Mouse (Mus musculus) lung, postnatal 36 days (tissue): ENCODE data around the gene H2-DMa.
A peak's percentile ranks its signal among the peaks of the same experiment; 100 is the strongest.
"Not testable (repeated sequence)": the region's sequence is repeated elsewhere in the genome, so short reads cannot be mapped to it uniquely, and the experiment has no call there.

Experiments used
- DNase-seq: peaks from one replicate; pipeline ENCODE4 v3.0.0; 2022; ENCODE audit warnings: mixed read lengths

Gene H2-DMa

DNA sequence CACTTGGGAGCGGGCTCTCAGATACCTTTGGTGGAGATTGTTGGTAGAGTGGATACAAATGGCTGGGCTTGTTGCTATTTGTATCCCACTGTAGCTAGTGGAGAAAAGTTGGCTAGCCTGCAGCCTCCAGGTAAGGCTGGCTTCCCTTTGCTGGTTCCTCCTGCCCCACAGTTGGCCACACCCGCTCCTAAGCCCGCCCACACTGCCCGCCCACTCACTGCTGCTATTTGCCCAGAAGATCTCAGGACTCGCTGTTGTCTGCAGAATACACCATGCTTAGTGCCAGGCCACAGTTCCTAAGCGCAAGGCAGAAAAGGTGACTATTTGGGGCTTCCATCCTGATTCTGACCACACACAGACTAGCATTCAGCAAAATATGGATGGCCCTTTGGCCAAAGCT is 8.1 kb downstream of the H2-DMa start:
- peak; percentile 82 for DNase-seq

GRCm38 (mm10) chr17:34128264-34128937 is 9.1 kb downstream of the H2-DMa start:
- DNase-seq = no peak

- no peak for DNase-seq
Measured at GRCm38 (mm10) chr17:34128944-34129791, 9.8 kb downstream of the H2-DMa start.

- no peak for DNase-seq
Measured at GRCm38 (mm10) chr17:34130073-34130947, 11.0 kb downstream of the H2-DMa start.

GRCm38 (mm10) chr17:34131911-34132310 is 12.6 kb downstream of the H2-DMa start:
- no peak for DNase-seq

DNA sequence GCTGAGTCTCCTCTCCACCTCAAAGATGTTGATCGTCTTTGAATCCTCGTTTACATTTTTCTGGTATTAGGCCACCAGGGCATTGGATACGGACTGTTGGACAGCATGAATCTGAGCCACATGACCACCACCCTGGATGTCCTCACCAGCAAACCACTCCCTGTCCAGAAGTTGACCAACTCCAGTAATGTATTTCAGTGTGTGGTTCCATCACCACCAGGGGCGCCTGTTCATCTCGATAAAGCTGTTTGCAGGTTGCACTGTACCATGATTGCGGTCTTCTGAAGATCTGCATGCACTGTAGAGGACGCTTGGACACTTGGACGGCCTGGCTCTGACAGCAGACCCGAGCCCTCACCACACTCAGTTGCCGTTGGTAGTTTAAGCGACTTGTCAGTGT is 13.9 kb downstream of the H2-DMa start:
- peak; percentile 47 for DNase-seq

- DNase-seq = no peak
Measured at GRCm38 (mm10) chr17:34134451-34134850, 15.1 kb downstream of the H2-DMa start.

DNA sequence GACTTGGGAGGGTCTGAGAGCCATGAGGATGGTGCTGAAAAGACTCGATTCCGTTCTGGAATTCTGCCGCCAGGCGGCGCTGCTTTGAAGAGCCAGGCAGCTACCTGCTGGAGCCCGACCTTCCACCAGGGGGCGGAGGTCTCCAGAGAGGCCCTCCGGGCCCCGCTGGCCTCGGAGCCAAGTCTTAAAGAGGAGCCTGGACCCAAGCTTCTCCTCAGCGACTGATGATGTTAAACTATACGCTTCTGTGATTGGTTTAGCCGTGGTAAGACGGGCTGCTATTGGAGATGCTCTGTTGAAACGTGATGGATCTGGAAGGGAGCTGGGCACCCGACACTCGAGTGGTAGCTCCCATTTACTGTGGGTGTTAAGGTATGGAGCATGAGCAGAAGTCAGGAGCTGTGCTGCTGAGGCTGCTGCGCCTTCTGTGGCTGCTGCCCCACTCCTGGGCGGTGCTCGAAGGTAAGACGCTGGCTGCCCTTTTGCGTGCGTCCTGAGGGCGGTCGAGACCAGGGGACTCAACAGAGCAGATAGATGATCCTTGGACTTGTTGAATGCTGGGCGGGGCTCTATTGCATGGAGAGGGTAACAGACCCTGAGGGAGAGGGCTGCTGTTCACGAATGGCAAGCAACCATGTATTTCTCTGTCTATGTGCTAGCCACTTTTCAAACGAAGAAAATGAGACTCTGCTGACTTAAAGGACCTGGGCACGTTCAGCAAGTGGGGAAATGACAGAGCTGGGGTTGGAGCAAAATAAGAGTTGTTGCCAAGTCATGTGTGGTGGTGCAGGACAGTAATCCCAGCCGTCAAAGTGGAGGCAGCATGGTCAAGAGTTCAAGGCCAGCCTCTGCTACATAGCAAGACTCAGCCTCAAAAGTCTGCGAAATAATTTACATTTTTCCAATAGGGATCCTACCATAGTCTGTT is 16.2 kb downstream of the H2-DMa start:
- peak; percentile 99 for DNase-seq

DNA sequence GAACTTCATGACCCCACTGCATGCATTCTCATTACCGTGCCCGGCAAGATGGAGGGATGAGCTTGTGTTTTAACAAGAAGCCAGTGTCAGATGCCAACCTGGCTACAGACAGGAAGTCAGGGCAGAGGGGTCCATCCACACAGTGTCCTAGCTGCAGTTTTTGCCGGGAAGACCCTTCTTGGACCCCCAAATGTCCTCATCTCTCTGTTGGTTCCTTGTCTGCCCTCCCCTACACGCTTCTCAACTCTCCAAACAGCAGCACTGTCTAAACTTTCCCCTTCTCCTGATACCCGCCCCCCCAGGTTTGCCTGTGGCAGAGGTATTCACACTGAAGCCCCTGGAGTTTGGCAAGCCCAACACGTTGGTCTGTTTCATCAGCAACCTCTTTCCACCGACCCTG is 18.3 kb downstream of the H2-DMa start:
- no peak for DNase-seq

DNA sequence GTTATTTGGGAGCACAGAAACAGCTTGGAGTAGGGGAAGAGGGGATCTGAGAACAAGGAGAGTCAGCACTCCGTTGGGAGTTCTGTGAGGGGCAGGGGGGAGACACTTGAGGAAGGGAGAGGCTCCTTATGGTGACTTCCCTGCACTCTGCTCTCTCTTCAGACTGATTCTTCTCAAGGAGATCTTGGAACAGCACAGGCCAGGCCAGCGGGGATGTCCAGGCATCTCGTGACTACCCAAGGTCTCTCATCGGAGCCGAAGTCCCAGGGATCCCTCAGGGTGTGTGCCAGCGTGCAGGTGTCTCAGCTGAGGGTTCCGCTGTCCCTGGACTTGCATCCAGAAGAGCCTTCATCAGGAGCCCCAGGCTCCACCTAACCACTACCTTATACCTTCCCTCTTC is 19.3 kb downstream of the H2-DMa start:
- no peak for DNase-seq

DNA sequence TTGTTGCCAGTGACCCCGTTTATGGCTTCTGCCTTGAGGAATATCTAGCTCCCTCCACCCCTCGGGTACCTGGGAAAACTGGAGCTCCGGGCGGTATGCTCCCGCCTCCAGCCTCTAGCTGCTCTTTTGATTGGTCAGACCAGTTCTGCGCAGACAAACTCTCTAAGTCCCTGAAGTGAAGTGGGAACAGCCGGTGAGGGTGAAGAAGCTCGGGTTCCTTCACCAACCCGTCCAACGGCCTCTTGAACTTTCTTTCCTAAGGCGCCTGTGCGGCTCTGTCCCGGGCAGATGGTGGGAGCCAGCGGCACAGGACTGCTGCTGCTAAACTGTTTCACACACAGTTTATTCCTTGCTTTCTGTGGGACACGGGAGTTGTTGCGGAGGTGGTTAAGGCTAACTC is 20.1 kb downstream of the H2-DMa start:
- peak; percentile 77 for DNase-seq

DNA sequence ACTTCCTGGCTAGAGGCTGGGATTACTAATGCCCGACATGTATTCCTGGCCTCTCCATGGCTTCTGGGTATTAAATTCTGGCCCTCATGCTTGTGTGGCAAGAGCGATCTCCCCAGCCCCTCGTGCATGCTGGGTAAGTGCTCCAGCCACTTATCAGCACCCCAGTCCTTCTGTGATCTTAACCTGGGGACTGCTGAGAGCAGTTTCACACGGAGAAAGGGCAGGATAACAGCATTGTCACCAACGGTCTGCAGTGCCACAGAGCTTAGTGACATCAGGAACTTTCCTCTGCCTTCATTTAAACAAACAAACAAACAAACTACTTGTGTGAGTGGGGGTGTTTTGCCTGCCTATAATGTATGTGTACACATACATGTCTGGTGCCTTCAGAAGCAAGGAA is 20.9 kb downstream of the H2-DMa start:
- no peak for DNase-seq

GRCm38 (mm10) chr17:34141448-34141847 is 22.1 kb downstream of the H2-DMa start:
- DNase-seq = peak; percentile 35

DNA sequence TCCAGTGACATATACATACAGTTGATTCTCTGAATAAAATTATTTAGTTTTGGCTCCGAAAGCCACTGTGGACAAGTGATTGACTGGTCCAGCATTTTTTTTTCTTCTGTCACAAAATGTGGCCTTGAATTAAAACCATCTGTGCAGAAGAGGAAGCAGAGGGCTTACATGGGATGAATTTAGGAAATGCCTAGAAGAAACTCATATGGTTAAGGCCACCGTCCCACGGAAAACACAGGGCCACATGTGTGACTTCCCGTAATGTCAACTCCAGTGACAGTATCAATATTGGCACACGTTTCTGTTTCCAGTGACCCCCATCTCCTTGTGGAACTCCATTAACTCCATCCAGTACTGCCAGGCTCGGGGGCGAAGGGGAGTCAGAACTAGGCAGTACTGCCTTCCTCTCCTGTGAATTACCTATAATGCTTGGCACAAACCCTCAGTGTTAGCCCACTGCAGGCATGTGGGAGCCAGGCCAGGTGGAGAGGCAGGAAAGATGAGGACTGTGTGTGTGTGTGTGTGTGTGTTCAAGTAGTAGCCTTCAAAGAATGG is 23.2 kb downstream of the H2-DMa start:
- peak; percentile 48 for DNase-seq

DNA sequence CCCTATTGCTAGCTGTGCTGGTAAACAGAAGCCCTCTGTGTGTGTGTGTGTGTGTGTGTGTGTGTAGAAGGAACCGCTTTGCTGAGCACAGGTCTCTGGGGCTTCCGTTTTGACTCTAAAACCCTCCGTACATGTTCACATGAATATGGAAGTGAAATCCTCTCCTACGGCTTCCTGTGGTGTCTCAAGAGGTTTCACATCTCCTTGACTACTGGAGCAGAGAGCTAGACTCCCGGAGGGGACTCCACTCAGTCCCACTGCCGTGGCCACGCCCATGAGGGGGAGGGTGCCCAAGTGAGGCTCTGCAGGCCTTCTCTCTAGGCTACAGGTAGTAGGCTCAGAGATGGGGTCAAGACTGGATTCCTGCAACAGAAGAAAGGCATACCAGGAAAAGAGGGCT is 23.7 kb downstream of the H2-DMa start, which contains the start of gene H2-DMb2:
Gene H2-DMb2, plus strand, starts transcription at position 275 of the 400 bp plus-strand sequence.
- peak; percentile 90 for DNase-seq

DNA sequence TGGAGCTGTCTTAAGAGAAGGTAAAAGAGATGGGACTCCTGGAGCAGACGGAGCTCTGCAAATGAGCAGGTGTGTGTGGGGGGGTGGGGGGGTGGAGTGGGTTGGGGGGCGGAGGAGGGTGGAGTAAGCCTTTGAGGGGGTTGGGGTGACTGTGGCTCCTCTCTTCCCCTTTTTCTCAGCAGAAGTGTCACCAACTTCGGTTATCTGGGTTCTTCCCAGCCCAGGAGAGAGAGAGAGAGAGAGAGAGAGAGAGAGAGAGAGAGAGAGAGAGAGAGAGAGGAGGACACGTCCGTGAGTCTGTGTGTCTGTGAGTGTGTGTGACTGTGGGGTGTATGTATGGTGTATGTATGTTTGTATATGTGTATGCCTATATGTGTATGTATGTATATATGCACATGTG is 24.1 kb downstream of the H2-DMa start:
- DNase-seq = no peak

- not testable (repeated sequence) for DNase-seq
Measured at GRCm38 (mm10) chr17:34144221-34144620, 24.9 kb downstream of the H2-DMa start.

DNA sequence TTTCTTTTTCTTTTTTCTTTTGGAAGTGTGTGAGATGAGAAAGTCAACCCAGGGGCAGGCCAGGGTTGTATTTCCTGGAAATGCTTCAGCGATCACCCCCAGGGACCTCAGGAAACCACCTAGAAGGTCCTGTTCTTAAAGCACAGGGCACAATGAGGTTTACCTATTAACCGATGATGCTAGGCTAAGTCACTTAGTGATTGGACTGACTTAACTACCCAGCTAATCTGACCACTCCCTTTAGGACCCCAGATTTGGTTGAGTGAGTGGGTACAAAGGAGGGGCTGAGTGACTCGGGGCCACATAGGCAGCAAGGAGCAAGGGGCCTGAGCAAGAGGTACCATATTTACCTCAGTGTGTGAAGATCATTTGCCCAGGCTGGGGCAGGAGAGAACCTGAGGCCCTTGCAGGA is 25.6 kb downstream of the H2-DMa start:
- peak; percentile 63 for DNase-seq

DNA sequence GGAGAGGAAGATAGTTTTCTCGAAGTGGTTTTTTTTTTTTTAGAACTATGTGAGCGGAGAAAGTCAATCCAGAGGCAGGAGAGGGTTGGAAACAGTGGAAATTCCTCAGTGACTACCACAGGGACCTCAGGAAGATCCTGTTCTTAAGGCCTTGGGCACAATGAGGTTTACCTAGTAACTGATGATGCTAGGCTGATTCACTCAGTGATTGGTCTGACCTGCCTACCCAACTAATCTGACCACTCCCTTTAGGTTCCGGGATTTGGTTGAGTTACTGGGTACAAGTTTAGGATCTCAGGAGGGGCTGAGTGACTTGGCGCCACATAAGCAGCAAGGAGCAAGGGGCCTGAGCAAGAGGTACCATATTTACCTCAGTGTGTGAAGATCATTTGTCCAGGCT is 33.6 kb downstream of the H2-DMa start, which contains the start of gene H2-DMb1:
Gene H2-DMb1, plus strand, starts transcription at position 150 of the 400 bp plus-strand sequence.
- DNase-seq = peak; percentile 92

DNA sequence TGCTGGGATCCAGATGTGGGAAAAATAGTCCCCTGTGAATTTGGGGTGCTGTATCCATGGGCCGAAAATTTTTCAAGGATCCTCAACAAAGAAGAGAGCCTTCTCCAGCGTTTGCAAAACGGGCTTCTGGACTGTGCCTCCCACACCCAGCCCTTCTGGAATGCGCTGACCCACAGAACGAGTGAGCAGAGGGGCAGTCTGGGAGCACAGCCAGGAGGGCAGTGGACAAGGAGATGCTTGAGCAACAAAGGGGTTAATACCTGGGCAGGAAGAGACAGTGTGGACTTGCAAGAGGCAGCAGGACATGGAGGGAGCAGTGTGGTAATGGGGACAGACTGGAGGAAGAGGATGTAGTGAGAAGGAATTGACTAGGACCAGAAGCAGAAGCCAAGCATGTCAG is 36.2 kb downstream of the H2-DMa start:
- no peak for DNase-seq

DNA sequence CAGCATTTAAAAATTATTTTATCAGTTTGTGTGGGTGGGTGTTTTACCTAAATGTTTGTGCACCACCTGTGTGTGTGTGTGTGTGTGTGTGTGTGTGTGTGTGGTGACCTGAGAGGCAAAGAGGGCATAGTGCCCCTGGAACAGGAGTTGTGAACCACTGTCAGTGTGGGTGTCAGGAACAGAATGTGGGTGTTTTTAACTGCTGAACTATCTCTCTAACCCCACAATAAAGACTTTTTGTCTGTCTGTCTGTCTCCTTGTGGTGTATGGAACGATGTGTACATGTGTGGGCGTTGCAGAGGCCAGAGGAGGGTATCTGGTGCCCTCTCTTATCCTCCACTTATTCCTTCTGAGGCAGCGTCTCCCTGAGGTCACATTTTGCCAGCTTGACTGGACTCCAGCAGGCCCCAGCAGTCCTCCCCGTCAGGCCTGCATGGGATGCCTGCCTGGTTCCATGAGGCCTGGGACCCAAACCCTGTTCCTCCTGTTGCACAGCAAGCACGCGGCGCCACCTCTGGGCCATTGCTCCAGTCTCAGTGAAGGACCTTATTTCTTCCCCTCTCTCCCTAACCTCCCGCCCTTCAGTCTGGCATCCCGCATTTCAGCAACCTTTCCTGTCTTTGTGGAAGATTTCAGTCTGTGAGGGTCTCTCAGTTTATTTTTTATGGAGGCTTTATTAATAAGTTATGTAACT is 45.0 kb downstream of the H2-DMa start:
- DNase-seq = peak; percentile 58
